Mouse (Mus musculus): ENCODE measurements around the gene Rtbdn.
"Not testable (repeated sequence)": the region's sequence is repeated elsewhere in the genome, so short reads cannot be mapped to it uniquely, and the experiment has no call there.

Gene Rtbdn

GRCm38 (mm10) chr8:84946528-84947240 lies at the start of gene Rtbdn:
TSS of gene Rtbdn (plus strand) at chr8:84946991.
- DNase-seq (ENCODE audit: low spot score) = peak; percentile 71

GRCm38 (mm10) chr8:84901071-84901470 lies 45.7 kb upstream of the Rtbdn start:
- no peak for DNase-seq (ENCODE audit: low spot score)

GRCm38 (mm10) chr8:84901752-84902151 lies 45.0 kb upstream of the Rtbdn start, which contains the start of gene Klf1:
TSS of gene Klf1 (plus strand) at chr8:84901928.
- no peak for DNase-seq (ENCODE audit: low spot score)

GRCm38 (mm10) chr8:84902367-84902919 lies 44.3 kb upstream of the Rtbdn start:
- peak; percentile 44 for DNase-seq (ENCODE audit: low spot score)

GRCm38 (mm10) chr8:84902920-84903661 lies 43.7 kb upstream of the Rtbdn start:
- DNase-seq (ENCODE audit: low spot score) = peak; percentile 89

- DNase-seq (ENCODE audit: low spot score) = no peak
Measured at GRCm38 (mm10) chr8:84904351-84904750, 42.4 kb upstream of the Rtbdn start.

GRCm38 (mm10) chr8:84907037-84907436 lies 39.8 kb upstream of the Rtbdn start:
- DNase-seq (ENCODE audit: low spot score) = no peak

GRCm38 (mm10) chr8:84907493-84907892 lies 39.3 kb upstream of the Rtbdn start:
- DNase-seq (ENCODE audit: low spot score) = no peak

GRCm38 (mm10) chr8:84907979-84908378 lies 38.8 kb upstream of the Rtbdn start:
- not testable (repeated sequence) for DNase-seq (ENCODE audit: low spot score)

- DNase-seq (ENCODE audit: low spot score) = peak; percentile 99
Measured at GRCm38 (mm10) chr8:84908421-84909161, 38.2 kb upstream of the Rtbdn start, which contains the start of gene Dnase2a. TSS of gene Dnase2a (plus strand) at chr8:84908560.

- no peak for DNase-seq (ENCODE audit: low spot score)
Measured at GRCm38 (mm10) chr8:84909162-84909767, 37.5 kb upstream of the Rtbdn start.

- no peak for DNase-seq (ENCODE audit: low spot score)
Measured at GRCm38 (mm10) chr8:84909949-84910348, 36.8 kb upstream of the Rtbdn start.

- no peak for DNase-seq (ENCODE audit: low spot score)
Measured at GRCm38 (mm10) chr8:84910551-84910950, 36.2 kb upstream of the Rtbdn start.

GRCm38 (mm10) chr8:84911854-84912253 lies 34.9 kb upstream of the Rtbdn start:
- no peak for DNase-seq (ENCODE audit: low spot score)

GRCm38 (mm10) chr8:84912391-84912790 lies 34.4 kb upstream of the Rtbdn start:
- no peak for DNase-seq (ENCODE audit: low spot score)

- peak; percentile 72 for DNase-seq (ENCODE audit: low spot score)
Measured at GRCm38 (mm10) chr8:84912895-84913501, 33.8 kb upstream of the Rtbdn start.

GRCm38 (mm10) chr8:84913502-84913900 lies 33.3 kb upstream of the Rtbdn start:
- DNase-seq (ENCODE audit: low spot score) = no peak

GRCm38 (mm10) chr8:84913960-84914359 lies 32.8 kb upstream of the Rtbdn start:
- DNase-seq (ENCODE audit: low spot score) = peak; percentile 64

- no peak for DNase-seq (ENCODE audit: low spot score)
Measured at GRCm38 (mm10) chr8:84915269-84915668, 31.5 kb upstream of the Rtbdn start.

GRCm38 (mm10) chr8:84917781-84918180 lies 29.0 kb upstream of the Rtbdn start:
- DNase-seq (ENCODE audit: low spot score) = no peak

- no peak for DNase-seq (ENCODE audit: low spot score)
Measured at GRCm38 (mm10) chr8:84918646-84919045, 28.1 kb upstream of the Rtbdn start.

Data from embryo, embryonic 10.5 days (tissue).